Mouse (Mus musculus) G1E (cell line): ENCODE measurements at regions not wholly inside any gene's neighbourhood (a gene's known extent, or its start where the extent isn't known, plus 50 kb on each side); places are given as distances from the start of the nearest gene placed in this dataset.

ENCODE experiments used
- CTCF ChIP-seq: IDR thresholded peaks from 2 replicates; pipeline ENCODE4 v1.5.1; 2012; ENCODE audit warnings: low read depth, low read length, inconsistent platforms, mixed read lengths
- POLR2AphosphoS5 ChIP-seq: IDR thresholded peaks from 2 replicates; pipeline ENCODE4 v1.6.1; 2012; ENCODE audit warnings: low read depth, low read length, inconsistent platforms; ENCODE audit not compliant: insufficient replicate concordance
- TAL1 ChIP-seq: conservative IDR thresholded peaks from 2 replicates; pipeline ENCODE4 v1.6.1; 2012; ENCODE audit warnings: low read depth, low read length, inconsistent platforms, mixed read lengths

GRCm38 (mm10) chr11:48063719-48064118, 75.0 kb upstream of the Sgcd start:
- TF ChIP-seq CTCF (no peak), TAL1 (no peak), POLR2AphosphoS5 (no peak)
